Mouse (Mus musculus) right cerebral cortex, postnatal 4 days (tissue): Measurements from ENCODE around the gene F2.

ENCODE experiments used
- DNase-seq: peaks from one replicate; pipeline ENCODE4 v3.0.0-alpha.2; 2022

The F2 gene

DNA sequence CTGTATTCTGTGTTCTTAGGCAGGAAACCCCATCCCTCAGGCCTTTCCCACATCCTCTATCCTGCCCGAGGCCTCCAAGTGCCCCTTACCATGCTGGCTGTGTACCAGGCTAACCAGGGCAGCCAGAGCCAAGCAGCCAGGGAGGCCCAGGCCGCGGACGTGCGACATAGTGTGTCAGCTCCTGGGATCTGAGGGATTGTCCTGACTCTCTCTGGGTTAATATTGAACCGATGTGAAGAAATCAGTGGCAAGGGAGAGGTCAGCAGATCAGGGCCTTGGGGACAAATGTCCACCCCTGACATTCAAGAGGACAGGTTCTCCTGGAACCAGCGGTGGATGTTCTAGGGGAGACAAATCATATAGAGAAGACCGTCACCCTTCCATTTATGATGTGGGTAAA lies at the start of gene F2:
Gene F2, minus strand, starts transcription at position 186 of the 400 bp plus-strand sequence.
- no peak for DNase-seq

DNA sequence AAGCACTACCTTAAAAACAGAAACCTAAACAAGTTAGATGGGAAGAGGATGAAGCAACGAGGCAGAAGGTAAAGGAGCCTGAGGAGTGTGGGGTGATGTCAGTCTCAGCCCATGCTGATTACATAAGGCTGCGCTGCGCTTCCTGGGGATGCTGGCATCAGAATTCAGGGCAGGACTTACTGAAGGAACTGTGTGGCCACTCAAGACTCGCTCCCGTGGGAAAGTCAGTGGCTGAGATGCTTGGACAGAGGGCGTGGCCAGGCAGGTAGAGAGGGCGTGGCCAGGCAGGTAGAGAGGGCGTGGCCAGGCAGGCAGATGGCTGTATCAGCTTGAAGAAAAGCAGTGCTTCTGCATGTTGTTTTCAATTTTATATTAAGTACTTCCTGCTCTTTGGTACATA lies 47.7 kb upstream of the F2 start:
- no peak for DNase-seq

DNA sequence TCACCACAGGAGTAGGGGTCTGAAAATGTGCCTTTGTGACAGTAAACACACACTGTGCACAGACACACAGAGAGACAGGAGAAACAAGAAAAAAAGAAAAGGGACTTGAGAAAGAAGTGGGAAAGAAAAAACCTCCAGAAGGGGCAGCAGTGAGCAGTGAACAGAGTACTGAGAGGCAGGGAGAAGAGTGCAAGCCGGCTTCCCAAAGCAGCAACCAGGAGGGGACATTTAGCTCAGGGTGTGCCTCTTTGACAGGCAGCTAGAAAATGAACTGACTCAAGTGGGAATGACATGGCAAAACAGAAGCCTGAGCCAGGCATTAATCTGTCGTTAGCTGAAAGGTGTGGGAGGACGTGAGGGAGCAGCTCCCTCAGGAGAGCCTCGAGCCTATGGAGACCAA lies 46.6 kb upstream of the F2 start:
- DNase-seq: peak; percentile 65

DNA sequence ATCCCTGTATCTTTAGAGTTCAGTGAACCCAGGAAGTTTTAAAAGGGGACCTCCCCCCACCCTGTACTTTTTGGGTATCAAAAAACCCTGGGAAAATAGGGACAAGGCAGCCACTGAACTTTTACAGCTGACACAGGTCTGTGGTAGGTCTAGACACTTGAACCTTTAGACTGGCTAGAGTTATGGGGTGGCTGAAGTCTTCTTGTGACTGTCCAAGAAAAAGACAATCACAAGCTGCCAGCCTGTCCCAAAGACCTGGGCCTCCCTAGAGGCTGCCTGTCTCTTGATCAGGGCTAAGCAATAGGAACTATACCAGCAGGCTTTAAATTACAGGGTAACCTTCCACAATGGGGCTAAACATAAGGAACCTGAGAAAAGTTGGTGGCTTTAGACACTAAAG lies 40.7 kb upstream of the F2 start:
- no peak for DNase-seq

DNA sequence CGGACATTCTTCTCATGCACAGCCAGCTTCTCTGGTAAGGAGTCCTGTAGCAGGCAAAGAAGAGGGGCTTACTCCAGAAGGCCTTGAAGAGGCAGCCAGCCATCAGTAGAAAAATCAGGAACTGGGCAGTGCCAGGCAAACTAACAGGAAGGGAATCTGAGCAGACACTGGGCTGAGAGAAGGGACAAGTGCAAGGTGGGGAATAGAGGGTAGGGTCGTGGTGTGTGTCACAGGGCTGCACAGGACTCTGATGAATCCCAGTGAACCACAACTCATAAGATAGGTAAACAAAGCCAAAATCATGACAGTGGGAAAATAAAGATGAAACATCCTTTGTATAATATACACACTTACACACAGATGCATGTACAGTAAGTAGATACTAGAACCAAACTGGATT lies 40.2 kb upstream of the F2 start:
- DNase-seq: no peak

DNA sequence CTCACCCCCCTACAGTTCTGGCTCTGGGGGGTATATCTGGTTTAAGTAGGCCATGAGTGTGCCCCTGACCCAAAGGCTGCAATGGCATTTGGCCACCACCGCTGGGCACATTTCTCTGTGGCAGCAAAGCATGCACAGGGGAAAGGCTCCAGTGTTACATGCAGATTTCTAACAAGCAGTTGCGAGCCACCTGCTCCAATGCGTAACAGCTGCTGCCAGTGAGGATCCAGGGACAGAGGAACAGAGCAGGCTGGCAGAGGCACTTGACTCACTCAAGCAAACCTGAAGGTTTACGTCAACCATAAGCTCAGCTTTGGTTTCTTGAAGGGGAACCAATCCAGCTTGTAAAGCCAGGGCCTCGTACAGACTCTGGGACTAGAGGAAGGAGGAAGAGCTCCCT lies 38.7 kb upstream of the F2 start:
- no peak for DNase-seq

DNA sequence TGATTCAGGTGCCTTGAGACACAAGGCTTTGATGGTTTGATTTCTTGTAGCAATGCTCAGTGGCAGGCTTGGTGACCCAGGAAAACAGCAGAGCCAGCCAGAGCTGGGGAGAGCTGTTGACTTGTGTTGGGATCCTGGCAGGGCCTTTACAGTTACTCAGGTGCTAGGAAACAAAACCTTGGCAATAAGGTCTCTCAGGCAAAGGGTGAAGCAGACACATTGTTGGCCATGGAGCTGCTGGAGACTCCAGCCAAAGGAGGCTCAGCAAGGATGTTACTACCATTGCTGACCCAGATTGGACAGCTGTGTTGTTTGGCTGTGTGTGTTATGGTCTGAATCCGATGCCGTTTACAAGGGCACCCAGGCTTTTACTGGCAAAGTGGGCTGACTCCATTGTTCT lies 37.4 kb upstream of the F2 start:
- DNase-seq: no peak

DNA sequence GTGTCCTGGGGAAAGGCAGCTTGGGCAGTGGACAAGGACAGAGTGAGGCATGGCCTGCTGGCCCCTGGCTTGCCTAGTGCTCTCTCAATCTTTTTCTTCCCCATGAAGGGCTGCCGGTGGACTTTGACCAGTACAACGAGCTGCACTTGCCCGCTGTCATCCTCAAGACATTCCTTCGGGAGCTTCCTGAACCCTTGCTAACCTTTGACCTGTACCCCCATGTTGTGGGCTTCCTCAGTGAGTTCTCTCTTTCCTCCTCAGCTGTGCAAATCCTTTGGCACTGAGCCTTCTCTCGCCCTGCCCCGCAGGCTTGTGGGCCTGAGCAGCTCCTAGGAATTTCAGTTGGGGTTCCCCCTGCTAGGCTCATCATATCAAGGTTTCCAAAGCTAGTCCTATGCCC lies 33.8 kb upstream of the F2 start:
- DNase-seq: no peak

DNA sequence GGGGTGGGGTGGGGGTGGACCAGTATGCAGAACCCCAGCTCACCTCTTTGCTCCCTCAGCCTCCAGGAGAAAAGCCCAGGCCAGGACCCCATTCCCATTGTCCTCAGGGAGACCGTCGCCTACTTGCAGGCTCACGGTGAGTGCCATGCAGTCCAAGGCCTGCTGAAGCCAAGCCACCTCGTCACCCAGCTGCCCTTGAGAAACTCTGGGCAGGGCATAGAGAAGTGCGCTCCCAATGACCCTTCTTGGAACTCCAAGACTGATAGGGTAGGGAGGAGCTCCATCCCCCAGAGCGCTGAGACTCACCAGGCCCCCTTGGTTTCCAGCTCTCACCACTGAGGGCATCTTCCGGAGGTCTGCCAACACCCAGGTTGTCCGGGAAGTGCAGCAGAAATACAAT lies 33.1 kb upstream of the F2 start:
- DNase-seq: no peak

DNA sequence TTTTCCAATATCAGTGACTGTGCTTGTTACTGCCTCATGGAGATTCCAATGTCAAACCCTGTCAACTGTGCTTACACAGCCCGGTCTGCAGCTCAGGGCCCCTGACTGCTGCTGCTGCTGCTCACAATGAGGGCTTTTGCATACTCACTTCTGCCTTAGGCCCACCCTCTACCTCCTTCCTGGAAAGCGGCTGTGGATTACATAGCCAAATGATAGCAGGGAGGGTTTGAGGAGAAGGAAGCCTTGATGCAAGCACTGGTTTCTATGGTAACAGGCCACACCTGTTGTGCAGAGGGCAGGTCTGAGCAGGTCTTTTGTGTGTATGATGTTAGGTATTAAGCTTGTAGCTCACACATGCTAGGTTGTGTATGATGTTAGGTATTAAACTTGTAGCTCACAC lies 31.5 kb upstream of the F2 start:
- DNase-seq: no peak

DNA sequence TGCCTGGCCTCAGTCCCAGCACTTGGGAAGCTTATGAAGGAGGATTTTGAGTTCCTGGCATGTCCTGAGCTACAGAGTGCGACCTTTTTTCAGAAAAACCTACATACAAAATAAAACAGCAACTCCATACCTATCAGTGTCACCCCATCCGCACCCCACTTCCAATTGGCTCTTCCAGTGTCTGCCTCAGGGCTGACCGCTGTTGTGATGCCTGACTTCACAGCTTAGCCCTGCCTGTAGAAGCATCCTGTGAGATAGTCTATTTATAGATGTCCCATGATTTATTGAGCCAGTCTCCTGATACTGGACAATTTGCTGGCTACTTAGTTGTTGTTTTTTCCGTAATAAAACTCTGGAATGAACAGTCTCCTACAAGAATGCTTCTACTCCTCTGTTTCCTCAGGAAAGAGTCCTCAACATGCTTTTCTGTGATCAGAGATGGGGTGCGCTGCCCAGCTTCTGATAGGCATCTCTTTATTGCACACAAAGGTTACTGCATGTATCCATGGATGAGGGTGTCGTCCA lies 30.2 kb upstream of the F2 start:
- no peak for DNase-seq

DNA sequence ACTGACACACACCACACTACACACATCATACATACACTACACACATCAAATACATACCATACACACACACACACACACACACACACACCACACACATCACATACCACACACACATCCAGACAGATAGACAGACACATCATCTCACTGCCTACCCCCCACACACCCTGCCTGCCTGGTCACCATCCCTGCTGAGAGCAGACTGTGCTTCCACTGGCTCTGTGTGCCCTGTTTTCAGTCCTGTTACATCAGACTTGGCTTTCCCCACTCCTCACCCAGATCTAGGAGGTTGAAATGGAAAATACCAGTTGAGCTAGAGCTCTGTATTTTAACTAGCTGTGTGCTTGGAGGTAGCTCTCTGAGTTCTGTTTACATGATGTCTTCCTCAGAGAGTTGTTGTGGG lies 28.6 kb upstream of the F2 start:
- no peak for DNase-seq

DNA sequence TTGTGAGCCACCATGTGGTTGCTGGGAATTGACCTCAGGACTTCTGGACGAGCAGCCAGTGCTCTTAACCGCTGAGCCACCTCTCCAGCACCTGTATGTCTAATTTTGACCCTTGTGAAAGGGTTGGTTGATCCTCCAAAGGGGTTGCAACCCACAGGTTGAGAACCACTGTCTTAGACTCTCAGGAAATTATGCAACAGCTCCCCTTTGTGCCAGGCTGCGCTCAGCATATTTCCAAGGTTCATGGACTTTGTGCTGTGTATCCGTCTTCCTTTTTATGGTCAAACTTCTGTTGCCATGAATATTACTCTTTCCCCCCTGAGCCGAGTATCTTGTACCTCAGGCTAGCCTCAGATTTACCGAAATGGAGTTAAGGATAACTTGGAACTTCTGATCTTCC lies 24.8 kb upstream of the F2 start:
- no peak for DNase-seq

DNA sequence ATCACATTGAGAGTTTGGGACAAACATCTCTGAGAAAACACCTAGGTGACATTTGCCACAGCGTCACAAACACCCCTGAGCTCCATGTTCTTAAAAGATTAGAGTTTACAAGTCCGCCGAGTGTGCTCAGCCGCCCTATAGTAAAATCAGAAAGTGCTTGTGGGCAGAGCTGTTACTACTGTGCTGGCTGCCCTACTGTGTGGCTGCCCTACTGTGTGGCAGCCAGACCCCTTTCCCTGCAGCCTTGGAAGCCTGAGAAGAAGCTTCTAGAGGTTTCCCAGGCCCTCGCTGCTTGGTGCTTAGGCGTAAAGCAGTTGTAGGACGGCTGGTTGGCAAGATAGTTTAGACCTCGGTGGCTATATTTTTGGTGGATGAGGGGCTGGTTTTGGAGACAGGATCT lies 23.4 kb upstream of the F2 start:
- no peak for DNase-seq

DNA sequence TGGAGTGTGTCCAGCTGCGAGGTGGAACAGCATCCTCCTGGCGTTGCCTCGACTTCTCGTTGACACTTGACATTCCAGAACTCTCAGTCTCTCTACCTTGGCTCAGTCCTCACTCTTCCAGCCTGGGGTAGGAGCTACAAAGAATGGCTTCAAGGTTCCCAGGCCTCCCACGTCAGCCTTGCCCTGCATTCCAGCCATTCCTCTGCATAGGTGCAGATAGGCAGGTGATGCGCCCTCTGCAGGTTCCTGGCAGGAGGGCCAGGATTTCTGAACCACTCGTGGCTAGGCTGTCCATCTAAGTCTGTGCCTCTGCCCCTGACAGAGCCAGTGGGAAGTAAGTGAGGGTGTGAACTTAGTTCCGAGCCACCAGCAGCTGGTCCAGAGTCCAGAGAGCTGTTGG lies 20.6 kb upstream of the F2 start:
- DNase-seq: no peak

DNA sequence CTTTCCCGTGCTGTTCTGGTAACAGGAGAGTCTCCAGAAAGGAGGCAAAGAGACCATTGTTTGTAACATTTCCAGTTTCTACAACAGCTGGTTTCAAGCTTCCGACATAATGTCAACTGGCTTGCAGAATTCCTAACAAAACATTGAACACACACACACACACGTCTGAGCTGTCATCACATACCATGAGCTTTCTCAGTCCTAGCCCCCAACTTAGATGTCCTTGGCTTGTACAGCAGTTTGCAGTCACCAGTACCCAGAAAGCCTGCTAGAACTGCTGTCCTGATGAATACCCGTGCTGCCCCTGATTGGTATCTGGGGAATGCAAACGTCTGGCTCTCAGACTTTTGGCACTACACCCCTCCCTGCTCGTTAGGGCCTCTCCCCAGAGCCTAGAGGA lies 19.6 kb upstream of the F2 start:
- DNase-seq: no peak

DNA sequence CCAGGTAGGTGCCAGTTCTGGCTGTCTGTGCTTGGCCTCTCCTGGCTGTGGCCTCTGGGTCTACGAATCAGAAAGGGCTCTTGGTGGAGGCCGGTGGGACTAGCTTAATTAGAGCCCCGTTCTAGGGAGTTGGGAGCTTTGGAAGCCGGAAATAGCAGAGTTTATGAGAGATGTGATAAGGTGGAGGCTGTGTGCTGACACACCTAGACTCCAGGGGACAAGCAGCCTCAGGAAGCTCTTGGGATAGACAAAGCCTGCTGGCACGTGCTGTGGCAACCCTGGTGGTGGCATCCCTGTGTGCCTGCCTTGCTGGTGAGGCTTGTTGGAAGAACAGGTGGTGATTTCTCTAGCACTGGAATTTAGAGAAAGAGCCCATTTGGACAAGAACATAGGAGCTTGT lies 19.2 kb upstream of the F2 start:
- no peak for DNase-seq

DNA sequence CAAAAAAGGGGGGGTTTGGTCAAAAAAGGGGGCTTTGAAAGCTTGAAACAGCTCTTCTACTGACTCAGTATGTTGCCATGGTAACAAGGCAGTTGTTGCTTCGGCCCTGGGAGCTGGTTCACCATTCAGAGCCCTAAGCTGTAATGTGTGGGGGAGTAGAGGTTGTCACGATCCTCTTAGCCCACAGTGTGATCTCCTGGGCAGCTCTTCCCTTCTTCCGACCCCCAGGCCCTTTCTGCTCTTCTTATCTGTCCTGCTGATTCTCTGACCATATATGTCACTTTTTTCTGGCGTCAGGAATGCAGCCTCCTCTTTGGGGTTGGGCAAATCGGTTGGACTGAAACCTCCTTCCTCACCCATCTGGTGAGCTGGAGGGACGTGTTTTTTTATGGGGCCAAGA lies 16.6 kb upstream of the F2 start:
- DNase-seq: no peak

DNA sequence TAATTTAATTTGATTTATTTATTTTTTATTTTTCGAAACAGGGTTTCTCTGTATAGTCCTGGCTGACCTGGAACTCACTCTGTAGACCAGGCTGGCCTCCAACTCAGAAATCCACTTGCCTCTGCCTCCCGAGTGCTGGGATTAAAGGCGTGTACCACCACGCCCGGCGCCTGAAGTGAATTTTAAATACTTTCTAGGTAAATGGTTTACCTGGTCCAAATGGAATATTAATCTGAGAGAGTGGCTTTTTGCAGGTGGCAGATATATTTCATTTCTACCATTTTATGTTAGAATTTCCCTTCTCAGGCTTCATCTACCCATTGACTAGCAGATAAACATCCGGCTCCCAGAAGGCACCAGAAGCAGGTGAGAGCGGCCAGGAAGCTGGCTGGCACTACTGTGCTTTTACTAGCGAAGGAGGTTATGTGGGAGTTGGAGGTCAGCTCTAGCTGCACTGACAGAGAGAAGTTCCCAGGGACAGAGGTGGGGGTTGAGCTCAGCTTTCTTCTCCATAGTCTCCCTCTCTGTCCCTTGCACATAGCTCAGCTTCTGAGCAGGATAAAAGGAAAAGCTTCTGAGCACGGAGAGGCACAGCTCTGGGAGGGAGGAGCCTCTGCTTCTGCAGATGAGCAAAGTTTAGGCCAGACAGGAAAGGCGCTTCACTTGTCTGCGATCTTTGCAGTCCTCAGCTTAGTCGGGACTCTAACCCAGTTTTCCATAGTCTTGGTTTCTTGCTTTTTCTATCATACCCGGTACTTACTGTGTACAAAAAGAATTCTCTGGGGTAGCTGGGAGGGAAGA lies 15.4 kb upstream of the F2 start:
- DNase-seq: no peak

DNA sequence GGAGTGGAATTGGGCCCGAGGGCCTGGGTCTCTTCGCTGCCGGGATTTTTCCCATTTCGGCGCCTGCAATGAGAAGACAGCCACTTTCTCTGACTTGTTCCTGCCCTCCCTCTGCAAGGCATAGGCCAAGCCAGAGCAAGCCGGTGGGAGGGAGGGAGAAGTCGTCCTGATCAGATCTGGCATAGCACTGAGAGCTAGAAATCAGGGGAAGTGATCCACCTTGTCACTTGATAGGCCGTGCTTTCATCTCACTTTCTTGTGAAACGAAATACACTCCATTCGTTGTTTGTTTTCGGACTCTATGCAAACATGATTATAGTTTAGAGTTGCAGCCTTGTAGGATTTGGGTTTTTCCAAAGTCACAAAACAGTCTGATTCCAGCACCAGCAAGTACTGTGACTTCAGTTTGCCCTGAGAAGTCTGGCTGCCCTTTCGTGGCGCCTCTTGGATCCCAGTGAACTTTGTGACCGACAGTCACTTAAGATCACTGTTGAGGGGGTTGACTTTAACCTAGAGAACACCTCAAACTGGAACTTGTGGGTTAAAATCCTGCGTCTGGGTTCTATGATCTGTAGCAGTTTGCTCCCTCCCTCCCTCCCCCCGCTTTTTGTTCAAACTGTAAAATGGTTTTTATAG lies 14.3 kb upstream of the F2 start:
- DNase-seq: no peak

DNA sequence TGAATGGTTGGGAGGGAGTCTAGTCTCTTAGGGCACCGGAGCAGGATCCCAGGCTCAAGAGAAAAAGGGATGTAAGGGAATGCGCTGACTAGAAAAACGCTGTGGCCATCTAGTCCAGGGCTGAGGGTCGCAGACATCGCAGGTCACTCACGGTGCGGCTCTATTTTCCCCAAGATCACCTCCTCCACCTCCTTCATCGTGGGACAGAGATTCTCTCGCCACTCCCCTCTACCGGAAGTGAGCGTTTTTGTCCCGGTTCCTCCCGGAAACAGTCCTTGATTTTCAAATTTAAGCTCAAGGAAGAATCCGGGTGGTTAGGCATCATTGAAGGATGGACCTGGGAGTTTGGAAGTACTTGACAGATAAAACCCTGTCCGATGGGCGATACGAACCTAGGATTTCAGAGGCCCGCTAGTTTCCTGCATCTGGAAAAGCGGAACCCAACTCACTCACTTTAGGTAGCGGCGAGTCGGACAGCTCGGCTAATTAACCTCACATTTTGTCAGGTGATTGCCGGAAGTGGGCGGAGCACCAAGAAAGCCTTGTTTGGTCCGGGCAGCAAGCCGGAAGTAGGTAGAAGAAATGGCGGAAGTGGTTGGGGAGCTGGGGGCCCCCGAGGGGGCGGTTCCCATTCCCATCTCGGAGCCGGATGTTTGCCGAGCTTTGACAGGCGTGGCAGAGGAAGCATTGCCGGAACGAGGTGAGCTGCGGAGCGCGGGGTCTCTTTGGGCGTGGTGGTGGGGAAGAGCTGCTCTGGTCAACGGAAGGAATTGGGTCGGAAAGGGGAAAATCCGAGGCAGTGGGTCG lies 13.5 kb upstream of the F2 start, which contains the start of the genes Zfp408 and Arhgap1:
Gene Zfp408, minus strand, starts transcription at position 239 of the 807 bp plus-strand sequence.
Gene Arhgap1, plus strand, starts transcription at position 308 of the 807 bp plus-strand sequence.
- DNase-seq: peak; percentile 98

DNA sequence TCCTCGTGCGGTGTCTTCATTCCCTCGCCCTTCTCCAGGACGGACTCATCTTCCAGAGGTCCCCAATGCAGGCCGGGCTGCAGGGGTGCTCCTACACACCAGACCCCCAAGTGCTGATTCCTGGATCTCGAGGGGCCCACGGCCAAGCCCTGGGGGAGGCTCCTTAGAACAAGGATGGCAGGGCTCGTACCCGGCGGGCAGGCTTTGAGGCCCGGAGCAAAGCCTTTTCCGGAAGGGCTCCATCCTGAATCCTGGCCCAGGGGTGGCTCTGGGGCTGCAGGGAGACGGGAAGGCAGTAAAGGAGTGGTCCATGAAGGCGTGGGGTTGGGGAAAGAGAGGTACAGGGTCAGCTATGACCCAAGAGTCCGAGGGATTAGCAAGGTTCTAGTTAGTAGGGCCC lies 12.9 kb upstream of the F2 start:
- no peak for DNase-seq

DNA sequence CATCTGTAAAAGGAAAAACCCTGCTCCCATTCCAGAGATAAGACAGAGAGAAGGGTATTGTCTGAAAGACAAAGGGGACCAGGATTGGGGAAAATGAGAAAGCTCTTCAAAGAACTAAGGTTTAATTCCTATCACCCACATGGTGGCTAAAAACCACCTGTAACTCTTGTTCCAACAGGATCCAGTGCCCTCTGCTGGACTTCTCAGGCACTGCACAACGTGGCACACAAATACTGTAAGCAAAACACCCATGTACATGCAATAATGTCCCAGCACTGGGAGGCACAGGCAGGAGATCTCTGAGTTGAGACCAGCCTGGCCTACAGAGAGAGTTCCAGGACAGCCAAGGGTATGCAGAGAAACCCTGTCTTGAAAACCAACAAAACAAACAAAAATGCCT lies 10.5 kb upstream of the F2 start:
- peak; percentile 74 for DNase-seq

DNA sequence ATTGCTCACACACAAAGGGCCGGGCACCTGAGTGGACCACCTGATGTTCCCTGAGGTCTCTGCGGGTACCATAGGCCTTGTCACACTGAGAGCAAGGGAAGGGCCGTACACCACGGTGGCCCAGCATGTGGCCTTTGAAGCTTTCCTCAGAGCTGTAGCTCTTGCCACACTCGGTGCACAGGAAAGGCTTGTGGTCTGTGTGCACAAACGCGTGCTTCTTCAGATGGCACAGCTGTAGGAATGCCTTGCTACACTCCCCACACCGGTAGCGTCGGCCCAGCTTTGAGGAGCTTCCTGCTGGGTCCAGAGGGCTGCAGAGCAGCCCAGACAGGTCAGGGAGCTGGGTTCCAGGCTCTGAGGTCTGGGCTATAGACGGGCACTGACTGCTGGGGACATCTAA lies 9.6 kb upstream of the F2 start:
- DNase-seq: no peak
